Mouse (Mus musculus): ENCODE results near the gene Antxrl. TPM values are rescaled to one million over a fixed set of nuclear protein-coding genes. Genes with fewer than 3 reads are reported as not detected.

Gene Antxrl
- polyA plus RNA-seq, 1 experiment from 2014 or later = not detected

- H3K27ac ChIP-seq (ENCODE audit: low read length) = no peak overlapping the region
- ATAC-seq (ENCODE audit: low FRiP score, low TSS enrichment) = no peak
- H3K9me3 ChIP-seq (ENCODE audit: low read length) = no peaks in the 10 kb centered on the region
- 30% methylated on average over 4 of the region's 4 CpGs for WGBS
- H3K4me3 ChIP-seq (ENCODE audit: low read length) = no peak overlapping the region
- no peaks in the 10 kb centered on the region for H3K36me3 ChIP-seq (ENCODE audit: insufficient read depth, low read length)
- H3K4me1 ChIP-seq (ENCODE audit: insufficient read depth, low read length) = no peaks in the 10 kb centered on the region
- H3K4me2 ChIP-seq (replicated peaks; ENCODE audit: low read depth, low read length) = no peak overlapping the region
- no peak overlapping the region for H3K9ac ChIP-seq (replicated peaks; ENCODE audit: low read length)
- no peaks in the 10 kb centered on the region for H3K27me3 ChIP-seq (ENCODE audit: insufficient read depth, low read length)
Observed at GRCm38 (mm10) chr14:34075346-34075745, 22.8 kb downstream of the Antxrl start.

GRCm38 (mm10) chr14:34077222-34077621 lies 24.7 kb downstream of the Antxrl start:
- H3K9ac ChIP-seq (replicated peaks; ENCODE audit: low read length) = no peak overlapping the region
- H3K4me3 ChIP-seq (ENCODE audit: low read length) = no peak overlapping the region
- 75% methylated on average over 5 of the region's 5 CpGs for WGBS
- no peak overlapping the region for H3K4me2 ChIP-seq (replicated peaks; ENCODE audit: low read depth, low read length)
- no peaks in the 10 kb centered on the region for H3K36me3 ChIP-seq (ENCODE audit: insufficient read depth, low read length)
- ATAC-seq (ENCODE audit: low FRiP score, low TSS enrichment) = no peak
- no peak overlapping the region for H3K27ac ChIP-seq (ENCODE audit: low read length)
- no peaks in the 10 kb centered on the region for H3K9me3 ChIP-seq (ENCODE audit: low read length)
- no peaks in the 10 kb centered on the region for H3K4me1 ChIP-seq (ENCODE audit: insufficient read depth, low read length)
- H3K27me3 ChIP-seq (ENCODE audit: insufficient read depth, low read length) = no peaks in the 10 kb centered on the region

GRCm38 (mm10) chr14:34078293-34078692 lies 25.8 kb downstream of the Antxrl start:
- Histone ChIP-seq H3K9me3 (ENCODE audit: low read length) (no peaks in the 10 kb centered on the region), H3K27me3 (ENCODE audit: insufficient read depth, low read length) (no peaks in the 10 kb centered on the region), H3K4me1 (ENCODE audit: insufficient read depth, low read length) (no peaks in the 10 kb centered on the region), H3K27ac (ENCODE audit: low read length) (no peak overlapping the region), H3K9ac (replicated peaks; ENCODE audit: low read length) (no peak overlapping the region), H3K4me3 (ENCODE audit: low read length) (no peak overlapping the region), H3K36me3 (ENCODE audit: insufficient read depth, low read length) (no peaks in the 10 kb centered on the region), H3K4me2 (replicated peaks; ENCODE audit: low read depth, low read length) (no peak overlapping the region)
- ATAC-seq (ENCODE audit: low FRiP score, low TSS enrichment) = no peak
- WGBS = 65% methylated on average over 4 of the region's 4 CpGs

- 9% methylated on average over 11 of the region's 11 CpGs for WGBS
- Histone ChIP-seq H3K4me3 (ENCODE audit: low read length) (no peak overlapping the region), H3K9ac (replicated peaks; ENCODE audit: low read length) (no peak overlapping the region), H3K9me3 (ENCODE audit: low read length) (no peaks in the 10 kb centered on the region), H3K4me2 (replicated peaks; ENCODE audit: low read depth, low read length) (no peak overlapping the region), H3K27me3 (ENCODE audit: insufficient read depth, low read length) (no peaks in the 10 kb centered on the region), H3K27ac (ENCODE audit: low read length) (no peak overlapping the region), H3K36me3 (ENCODE audit: insufficient read depth, low read length) (no peaks in the 10 kb centered on the region), H3K4me1 (ENCODE audit: insufficient read depth, low read length) (no peaks in the 10 kb centered on the region)
- peak; percentile 87 for ATAC-seq (ENCODE audit: low FRiP score, low TSS enrichment)
Observed at GRCm38 (mm10) chr14:34080321-34080997, 28.0 kb downstream of the Antxrl start.

- 41% methylated on average over 4 of the region's 4 CpGs for WGBS
- 0 out of 2 replicates have a peak, but pooled peaks have one; percentile 12 for ATAC-seq (ENCODE audit: low FRiP score, low TSS enrichment)
- H3K4me3 ChIP-seq (ENCODE audit: low read length) = no peak within 1 kb of the TSS
Observed at GRCm38 (mm10) chr14:34085731-34086130, 33.2 kb downstream of the Antxrl start, which contains the start of gene Anxa8. Anxa8 (plus strand) TSS chr14:34085981.

GRCm38 (mm10) chr14:34086806-34087205 lies 34.3 kb downstream of the Antxrl start:
- no peak for ATAC-seq (ENCODE audit: low FRiP score, low TSS enrichment)
- Histone ChIP-seq H3K4me2 (replicated peaks; ENCODE audit: low read depth, low read length) (no peak overlapping the region), H3K9me3 (ENCODE audit: low read length) (no peaks in the 10 kb centered on the region), H3K4me3 (ENCODE audit: low read length) (no peak overlapping the region), H3K4me1 (ENCODE audit: insufficient read depth, low read length) (no peaks in the 10 kb centered on the region), H3K27me3 (ENCODE audit: insufficient read depth, low read length) (no peaks in the 10 kb centered on the region), H3K27ac (ENCODE audit: low read length) (no peak overlapping the region), H3K9ac (replicated peaks; ENCODE audit: low read length) (no peak overlapping the region), H3K36me3 (ENCODE audit: insufficient read depth, low read length) (no peaks in the 10 kb centered on the region)
- WGBS = 70% methylated on average over 4 of the region's 4 CpGs

More at GRCm38 (mm10) chr14:34085731-34086130, 33.2 kb downstream of the Antxrl start, which contains the start of gene Anxa8:
- no peak within 1 kb of the TSS for H3K9ac ChIP-seq (replicated peaks; ENCODE audit: low read length)
- no peaks in the 10 kb centered on the region for H3K27me3 ChIP-seq (ENCODE audit: insufficient read depth, low read length)
- H3K36me3 ChIP-seq (ENCODE audit: insufficient read depth, low read length) = no peaks in the 10 kb centered on the region
- no peak within 1 kb of the TSS for H3K4me2 ChIP-seq (replicated peaks; ENCODE audit: low read depth, low read length)
- H3K4me1 ChIP-seq (ENCODE audit: insufficient read depth, low read length) = no peaks in the 10 kb centered on the region
- H3K27ac ChIP-seq (ENCODE audit: low read length) = no peak within 1 kb of the TSS
- H3K9me3 ChIP-seq (ENCODE audit: low read length) = no peaks in the 10 kb centered on the region

GRCm38 (mm10) chr14:34087856-34088398 lies 35.4 kb downstream of the Antxrl start:
- Histone ChIP-seq H3K4me1 (ENCODE audit: insufficient read depth, low read length) (no peaks in the 10 kb centered on the region), H3K4me3 (ENCODE audit: low read length) (no peak overlapping the region), H3K9me3 (ENCODE audit: low read length) (no peaks in the 10 kb centered on the region), H3K9ac (replicated peaks; ENCODE audit: low read length) (no peak overlapping the region), H3K27me3 (ENCODE audit: insufficient read depth, low read length) (no peaks in the 10 kb centered on the region), H3K36me3 (ENCODE audit: insufficient read depth, low read length) (no peaks in the 10 kb centered on the region), H3K27ac (ENCODE audit: low read length) (no peak overlapping the region), H3K4me2 (replicated peaks; ENCODE audit: low read depth, low read length) (no peak overlapping the region)
- no peak for ATAC-seq (ENCODE audit: low FRiP score, low TSS enrichment)
- WGBS = 54% methylated on average over 2 of the region's 2 CpGs

- Histone ChIP-seq H3K4me3 (ENCODE audit: low read length) (no peak overlapping the region), H3K27ac (ENCODE audit: low read length) (no peak overlapping the region), H3K9me3 (ENCODE audit: low read length) (no peaks in the 10 kb centered on the region), H3K36me3 (ENCODE audit: insufficient read depth, low read length) (no peaks in the 10 kb centered on the region), H3K27me3 (ENCODE audit: insufficient read depth, low read length) (no peaks in the 10 kb centered on the region), H3K4me2 (replicated peaks; ENCODE audit: low read depth, low read length) (no peak overlapping the region), H3K9ac (replicated peaks; ENCODE audit: low read length) (no peak overlapping the region), H3K4me1 (ENCODE audit: insufficient read depth, low read length) (no peaks in the 10 kb centered on the region)
- no peak for ATAC-seq (ENCODE audit: low FRiP score, low TSS enrichment)
- WGBS = 85% methylated on average over 8 of the region's 8 CpGs
Observed at GRCm38 (mm10) chr14:34089796-34090195, 37.3 kb downstream of the Antxrl start.

- Histone ChIP-seq H3K9me3 (ENCODE audit: low read length) (no peaks in the 10 kb centered on the region), H3K4me2 (replicated peaks; ENCODE audit: low read depth, low read length) (no peak overlapping the region), H3K9ac (replicated peaks; ENCODE audit: low read length) (no peak overlapping the region), H3K4me3 (ENCODE audit: low read length) (no peak overlapping the region), H3K36me3 (ENCODE audit: insufficient read depth, low read length) (no peaks in the 10 kb centered on the region), H3K27ac (ENCODE audit: low read length) (no peak overlapping the region), H3K4me1 (ENCODE audit: insufficient read depth, low read length) (no peaks in the 10 kb centered on the region), H3K27me3 (ENCODE audit: insufficient read depth, low read length) (no peaks in the 10 kb centered on the region)
- no peak; the same call in 1 of the 2 replicates for ATAC-seq (ENCODE audit: low FRiP score, low TSS enrichment)
- 86% methylated on average over 5 of the region's 5 CpGs for WGBS
Observed at GRCm38 (mm10) chr14:34091475-34091874, 39.0 kb downstream of the Antxrl start.

- Histone ChIP-seq H3K27ac (ENCODE audit: low read length) (no peak overlapping the region), H3K4me3 (ENCODE audit: low read length) (no peak overlapping the region), H3K36me3 (ENCODE audit: insufficient read depth, low read length) (no peaks in the 10 kb centered on the region), H3K9ac (replicated peaks; ENCODE audit: low read length) (no peak overlapping the region), H3K27me3 (ENCODE audit: insufficient read depth, low read length) (no peaks in the 10 kb centered on the region), H3K4me1 (ENCODE audit: insufficient read depth, low read length) (no peaks in the 10 kb centered on the region), H3K4me2 (replicated peaks; ENCODE audit: low read depth, low read length) (no peak overlapping the region), H3K9me3 (ENCODE audit: low read length) (no peaks in the 10 kb centered on the region)
- WGBS = 85% methylated on average over 1 of the region's 1 CpGs
- no peak for ATAC-seq (ENCODE audit: low FRiP score, low TSS enrichment)
Observed at GRCm38 (mm10) chr14:34092856-34093255, 40.3 kb downstream of the Antxrl start.

Measured in kidney, embryonic 16.5 days (tissue).